Mouse (Mus musculus): ENCODE results near the gene Serp2. TPM values are rescaled to one million over a fixed set of nuclear protein-coding genes. Genes with fewer than 3 reads are reported as not detected.

The Serp2 gene
- polyA plus RNA-seq, 1 experiment from 2014 or later: not detected

- Histone ChIP-seq H3K4me3 (ENCODE audit: inconsistent target) (no peak overlapping the region), H3K36me3 (ENCODE audit: inconsistent target) (no peaks in the 10 kb centered on the region), H3K79me2 (ENCODE audit: inconsistent target) (no peaks in the 10 kb centered on the region), H3K27ac (no peak overlapping the region)
- WGBS (ENCODE audit: missing documents): 84% methylated on average over 6 of the region's 6 CpGs
Measured at GRCm38 (mm10) chr14:76526467-76526866, 30.2 kb downstream of the Serp2 start.

DNA sequence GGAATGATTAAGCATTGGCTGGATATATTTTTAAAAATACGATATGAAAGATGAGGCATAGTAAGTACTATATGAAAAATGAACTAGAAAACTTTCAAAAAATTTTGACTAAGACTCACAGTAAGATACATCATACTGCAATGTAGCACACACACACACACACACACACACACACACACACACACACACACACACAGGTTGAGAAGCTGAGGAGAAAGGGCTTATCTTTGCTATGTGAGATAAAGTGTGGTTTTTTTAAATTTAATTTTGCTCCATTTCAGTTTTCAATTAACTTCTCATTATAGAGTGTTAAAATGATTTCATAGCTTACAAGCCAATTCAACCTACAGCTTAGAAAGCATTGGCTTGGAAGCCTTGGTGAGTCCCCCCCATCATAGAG, 33.3 kb downstream of the Serp2 start:
- Histone ChIP-seq H3K36me3 (ENCODE audit: inconsistent target) (no peaks in the 10 kb centered on the region), H3K27ac (no peak overlapping the region), H3K79me2 (ENCODE audit: inconsistent target) (no peaks in the 10 kb centered on the region), H3K4me3 (ENCODE audit: inconsistent target) (no peak overlapping the region)
- 100% methylated on average over 1 of the region's 1 CpGs for WGBS (ENCODE audit: missing documents)

- no peak overlapping the region for H3K27ac ChIP-seq
- 100% methylated on average over 3 of the region's 3 CpGs for WGBS (ENCODE audit: missing documents)
- no peaks in the 10 kb centered on the region for H3K36me3 ChIP-seq (ENCODE audit: inconsistent target)
- H3K4me3 ChIP-seq (ENCODE audit: inconsistent target): no peak overlapping the region
- no peaks in the 10 kb centered on the region for H3K79me2 ChIP-seq (ENCODE audit: inconsistent target)
Measured at GRCm38 (mm10) chr14:76521308-76521707, 35.4 kb downstream of the Serp2 start.

- no peak overlapping the region for H3K27ac ChIP-seq
- 97% methylated on average over 4 of the region's 4 CpGs for WGBS (ENCODE audit: missing documents)
Measured at GRCm38 (mm10) chr14:76520606-76521005, 36.1 kb downstream of the Serp2 start.

DNA sequence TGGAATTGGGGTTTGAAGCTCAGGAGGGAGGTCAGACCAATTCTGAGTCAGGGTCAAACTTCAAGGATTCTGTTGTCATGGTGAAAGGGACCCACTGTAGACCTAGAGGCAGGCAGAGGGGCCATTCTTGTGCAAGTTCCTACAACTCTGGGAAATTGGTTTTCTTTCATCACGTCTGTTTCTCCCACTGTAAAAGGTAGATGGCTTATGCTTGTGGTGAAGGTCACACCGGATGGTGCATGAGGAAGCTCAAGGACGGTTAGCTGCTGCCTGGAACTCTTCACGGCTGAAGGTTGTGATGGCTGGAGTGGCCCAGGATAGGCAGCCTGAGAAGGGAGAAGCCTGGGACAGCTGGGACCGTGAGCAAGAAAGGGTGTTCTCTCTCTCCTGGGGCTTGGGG, 38.5 kb downstream of the Serp2 start:
- Histone ChIP-seq H3K4me3 (ENCODE audit: inconsistent target) (no peak overlapping the region), H3K27ac (no peak overlapping the region)
- WGBS (ENCODE audit: missing documents): 56% methylated on average over 5 of the region's 5 CpGs

More at GRCm38 (mm10) chr14:76520606-76521005, 36.1 kb downstream of the Serp2 start:
- Histone ChIP-seq H3K79me2 (ENCODE audit: inconsistent target) (no peaks in the 10 kb centered on the region), H3K4me3 (ENCODE audit: inconsistent target) (no peak overlapping the region), H3K36me3 (ENCODE audit: inconsistent target) (no peaks in the 10 kb centered on the region)

GRCm38 (mm10) chr14:76515620-76516019, 41.1 kb downstream of the Serp2 start:
- no peak overlapping the region for H3K27ac ChIP-seq
- H3K36me3 ChIP-seq (ENCODE audit: inconsistent target): no peaks in the 10 kb centered on the region
- H3K79me2 ChIP-seq (ENCODE audit: inconsistent target): no peaks in the 10 kb centered on the region
- WGBS (ENCODE audit: missing documents): 95% methylated on average over 7 of the region's 7 CpGs
- H3K4me3 ChIP-seq (ENCODE audit: inconsistent target): no peak overlapping the region

More for the DNA sequence above, 38.5 kb downstream of the Serp2 start:
- Histone ChIP-seq H3K79me2 (ENCODE audit: inconsistent target) (no peaks in the 10 kb centered on the region), H3K36me3 (ENCODE audit: inconsistent target) (no peaks in the 10 kb centered on the region)

- no peak overlapping the region for H3K27ac ChIP-seq
- H3K4me3 ChIP-seq (ENCODE audit: inconsistent target): no peak overlapping the region
- WGBS (ENCODE audit: missing documents): 42% methylated on average over 5 of the region's 6 CpGs
- H3K36me3 ChIP-seq (ENCODE audit: inconsistent target): no peaks in the 10 kb centered on the region
- H3K79me2 ChIP-seq (ENCODE audit: inconsistent target): no peaks in the 10 kb centered on the region
Measured at GRCm38 (mm10) chr14:76514050-76514585, 42.6 kb downstream of the Serp2 start.

DNA sequence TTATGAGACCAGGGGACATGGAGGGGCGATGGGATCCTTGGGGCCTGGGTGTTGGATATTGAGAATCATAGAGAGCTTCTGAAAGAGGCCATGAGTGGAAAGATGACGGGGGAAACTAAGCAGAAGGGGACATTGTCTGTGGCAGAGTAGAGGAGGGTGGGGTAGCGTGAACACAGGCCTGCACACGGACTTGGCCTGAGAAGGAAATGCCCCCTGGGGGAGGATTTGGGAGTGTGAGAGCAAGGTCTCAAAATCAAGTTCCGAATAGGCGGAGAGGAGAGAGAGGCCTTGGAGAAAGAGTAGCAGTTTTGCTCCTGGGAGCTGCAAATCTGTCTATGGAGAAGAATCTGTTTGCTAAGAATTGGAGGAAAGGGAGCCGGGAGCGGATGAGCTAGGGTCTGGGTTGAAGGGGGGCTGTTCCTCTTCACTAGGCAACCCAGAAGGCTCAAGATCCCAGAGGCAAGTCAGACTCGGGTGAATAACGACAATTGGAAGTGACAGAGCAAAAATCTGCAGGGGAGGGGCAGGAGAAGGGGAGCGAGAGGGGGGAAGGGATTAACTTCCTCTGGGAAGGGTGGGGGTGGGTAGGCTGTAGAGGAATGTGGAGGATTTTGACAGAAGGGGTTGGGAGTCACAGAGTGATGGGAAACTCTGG, 43.2 kb downstream of the Serp2 start:
- WGBS (ENCODE audit: missing documents): 48% methylated on average over 11 of the region's 11 CpGs
- Histone ChIP-seq H3K79me2 (ENCODE audit: inconsistent target) (no peaks in the 10 kb centered on the region), H3K27ac (no peak overlapping the region)

GRCm38 (mm10) chr14:76511971-76512370, 44.7 kb downstream of the Serp2 start:
- 94% methylated on average over 7 of the region's 7 CpGs for WGBS (ENCODE audit: missing documents)
- no peak overlapping the region for H3K4me3 ChIP-seq (ENCODE audit: inconsistent target)
- no peaks in the 10 kb centered on the region for H3K79me2 ChIP-seq (ENCODE audit: inconsistent target)
- H3K27ac ChIP-seq: no peak overlapping the region
- H3K36me3 ChIP-seq (ENCODE audit: inconsistent target): no peaks in the 10 kb centered on the region

More for the DNA sequence above, 43.2 kb downstream of the Serp2 start:
- Histone ChIP-seq H3K36me3 (ENCODE audit: inconsistent target) (no peaks in the 10 kb centered on the region), H3K4me3 (ENCODE audit: inconsistent target) (no peak overlapping the region)

DNA sequence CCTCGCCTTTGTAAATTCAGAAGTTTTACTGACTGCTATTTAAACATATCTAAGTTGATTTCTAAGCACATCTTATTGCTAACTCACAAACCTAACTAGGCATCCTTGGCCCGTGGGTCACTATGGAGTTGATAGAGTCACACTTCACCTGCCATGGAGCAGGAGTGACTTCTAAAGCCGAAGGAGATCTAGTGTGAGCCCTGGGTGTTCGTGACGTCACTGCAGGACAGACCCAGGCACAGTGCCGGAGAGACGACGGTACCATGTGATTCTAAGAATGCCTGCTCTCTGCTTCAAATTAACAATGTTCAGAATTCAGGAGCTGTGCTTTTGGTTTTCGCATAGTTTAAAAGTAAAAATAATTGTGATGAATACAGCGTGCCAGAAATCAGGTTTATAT, 48.0 kb downstream of the Serp2 start:
- H3K4me3 ChIP-seq (ENCODE audit: inconsistent target): no peak overlapping the region
- no peak overlapping the region for H3K27ac ChIP-seq
- H3K79me2 ChIP-seq (ENCODE audit: inconsistent target): no peaks in the 10 kb centered on the region
- 94% methylated on average over 10 of the region's 10 CpGs for WGBS (ENCODE audit: missing documents)
- H3K36me3 ChIP-seq (ENCODE audit: inconsistent target): no peaks in the 10 kb centered on the region

DNA sequence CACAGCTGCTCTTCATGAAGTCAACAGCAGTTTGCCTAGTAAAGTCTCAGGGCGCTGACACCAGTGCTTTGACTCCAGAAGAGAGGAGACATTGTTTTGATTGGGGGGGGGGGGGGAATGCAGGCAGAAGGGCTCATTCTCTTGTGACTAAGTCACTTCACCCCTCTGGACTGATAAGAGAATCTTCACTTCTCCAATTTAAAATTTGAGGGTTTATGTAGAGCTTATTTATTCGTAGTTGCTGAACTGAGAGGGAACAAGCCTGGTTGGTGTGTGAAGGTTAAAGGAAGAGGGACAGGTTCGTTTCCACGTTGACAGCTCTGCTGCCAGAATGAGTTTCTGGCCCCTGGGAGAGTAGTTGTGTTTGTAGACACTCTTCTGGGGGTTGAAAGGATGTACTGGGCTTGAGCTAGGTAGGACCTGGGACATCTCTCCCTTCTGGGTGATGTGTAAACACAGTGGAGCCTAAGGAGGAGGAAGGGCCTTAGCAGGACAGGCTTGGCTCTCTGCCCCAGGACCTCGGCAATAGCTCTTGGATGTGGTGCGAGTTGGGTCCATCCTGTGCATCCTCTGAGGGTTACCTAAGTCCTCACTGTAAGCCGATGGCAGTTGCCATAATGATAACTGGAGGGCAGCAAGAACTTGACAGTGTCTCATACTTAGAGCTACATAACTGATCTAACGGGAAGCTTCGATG, 48.7 kb downstream of the Serp2 start:
- 79% methylated on average over 9 of the region's 9 CpGs for WGBS (ENCODE audit: missing documents)
- no peaks in the 10 kb centered on the region for H3K36me3 ChIP-seq (ENCODE audit: inconsistent target)
- H3K4me3 ChIP-seq (ENCODE audit: inconsistent target): no peak overlapping the region
- no peak overlapping the region for H3K27ac ChIP-seq
- no peaks in the 10 kb centered on the region for H3K79me2 ChIP-seq (ENCODE audit: inconsistent target)

- H3K36me3 ChIP-seq (ENCODE audit: inconsistent target): no peaks in the 10 kb centered on the region
- H3K79me2 ChIP-seq (ENCODE audit: inconsistent target): no peaks in the 10 kb centered on the region
- H3K4me3 ChIP-seq (ENCODE audit: inconsistent target): no peak overlapping the region
- no peak overlapping the region for H3K27ac ChIP-seq
- 93% methylated on average over 7 of the region's 7 CpGs for WGBS (ENCODE audit: missing documents)
Measured at GRCm38 (mm10) chr14:76507357-76507756, 49.3 kb downstream of the Serp2 start.

DNA sequence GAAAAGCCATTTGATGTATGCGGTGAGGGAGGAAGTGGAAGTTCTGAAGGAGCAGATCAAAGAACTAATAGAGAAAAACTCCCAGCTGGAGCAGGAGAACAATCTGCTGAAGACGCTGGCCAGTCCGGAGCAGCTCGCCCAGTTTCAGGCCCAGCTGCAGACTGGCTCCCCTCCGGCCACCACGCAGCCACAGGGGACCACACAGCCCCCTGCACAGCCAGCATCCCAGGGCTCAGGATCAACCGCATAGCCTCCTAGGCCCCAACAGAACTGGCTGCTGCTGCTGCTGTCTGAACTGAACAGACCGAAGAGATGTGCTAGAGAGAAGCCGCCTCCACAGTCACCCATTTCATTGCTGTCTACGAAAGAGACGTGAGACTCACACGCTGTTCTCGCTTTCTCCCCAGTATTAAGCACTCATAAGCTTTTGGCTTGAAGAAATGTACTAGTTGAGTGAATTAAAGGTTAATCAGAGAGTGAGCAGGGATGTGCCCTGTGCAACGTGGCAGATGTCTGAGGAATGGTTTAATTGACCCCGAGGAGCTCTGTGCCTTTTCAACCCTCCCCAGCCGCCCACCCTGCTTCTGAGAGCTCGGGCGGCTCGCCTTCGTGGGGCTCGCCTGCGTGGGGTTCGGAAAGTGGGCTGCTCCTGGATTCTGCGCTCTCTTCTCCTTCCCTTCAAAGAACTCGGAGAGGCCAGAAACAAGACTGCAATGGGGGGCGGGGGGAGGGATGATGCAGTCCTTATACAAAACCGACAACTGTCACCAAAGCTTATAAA, 50.1 kb downstream of the Serp2 start:
- 86% methylated on average over 25 of the region's 27 CpGs for whole genome bisulfite sequencing (ENCODE audit: missing documents)
- Histone ChIP-seq H3K4me3 (ENCODE audit: inconsistent target) (no peak overlapping the region), H3K36me3 (ENCODE audit: inconsistent target) (no peaks in the 10 kb centered on the region), H3K27ac (no peak overlapping the region), H3K79me2 (ENCODE audit: inconsistent target) (no peaks in the 10 kb centered on the region)

DNA sequence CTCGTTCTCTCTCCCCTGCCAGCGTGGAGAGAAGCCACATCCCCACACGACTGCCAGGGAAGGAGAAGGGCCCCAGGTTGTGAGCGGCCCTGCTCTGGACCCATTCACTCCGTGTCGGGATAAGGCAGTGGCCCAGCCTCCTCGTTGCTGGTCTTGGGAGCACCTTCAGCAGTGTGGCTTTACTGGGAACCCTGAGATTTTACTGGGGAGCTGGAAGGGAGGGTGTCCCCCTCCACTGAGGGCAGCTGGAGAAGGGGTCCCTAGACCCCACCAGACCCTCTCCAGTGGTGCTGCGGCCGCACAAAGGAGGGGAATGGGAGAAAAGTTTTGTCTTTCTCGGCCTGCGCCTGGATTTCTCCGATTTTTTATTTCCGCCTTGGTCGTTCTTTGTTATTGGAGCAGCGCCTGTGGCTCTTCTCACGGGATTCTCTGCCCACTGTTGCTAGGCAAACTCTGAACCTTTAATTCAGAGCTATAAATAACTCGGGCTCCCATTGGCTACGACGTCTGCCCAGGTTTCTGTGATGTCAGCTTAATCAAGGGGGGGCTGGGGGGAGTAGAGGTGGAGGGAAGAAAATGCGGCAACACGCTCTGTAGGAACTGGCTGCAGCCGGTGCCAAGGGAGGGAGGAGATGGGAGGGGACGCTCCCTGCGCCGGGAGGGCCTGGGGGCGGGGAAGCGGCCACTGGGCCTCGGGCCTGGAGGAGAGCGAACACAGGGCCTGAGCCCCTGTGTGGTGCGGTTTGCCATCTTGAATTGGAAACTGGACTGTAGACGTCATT, 51.1 kb downstream of the Serp2 start:
- H3K79me2 ChIP-seq (ENCODE audit: inconsistent target): no peaks in the 10 kb centered on the region
- H3K36me3 ChIP-seq (ENCODE audit: inconsistent target): no peaks in the 10 kb centered on the region
- H3K4me3 ChIP-seq (ENCODE audit: inconsistent target): no peak overlapping the region; the same call in 1 of the 2 replicates
- 22% methylated on average over 30 of the region's 31 CpGs for WGBS (ENCODE audit: missing documents)
- no peak overlapping the region for H3K27ac ChIP-seq
